Mouse (Mus musculus) C2C12 (cell line): ENCODE measurements around the gene Idh2. TPM values are rescaled to one million over a fixed set of nuclear protein-coding genes. Genes with fewer than 3 reads are reported as not detected.
A peak's percentile ranks its signal among the peaks of the same experiment; 100 is the strongest.

ENCODE experiments used
- H3K27me3 ChIP-seq: one replicate; pipeline ENCODE4 v1.6.1; 2011; ENCODE audit not compliant: control insufficient read depth, insufficient read depth, insufficient read length
- H3K36me3 ChIP-seq: one replicate; pipeline ENCODE4 v1.6.1; 2011; ENCODE audit not compliant: control insufficient read depth, insufficient read depth
- H3K4me3 ChIP-seq: one replicate; pipeline ENCODE4 v1.5.1; 2011; ENCODE audit warnings: mild to moderate bottlenecking, control low read depth; ENCODE audit not compliant: poor library complexity, insufficient read depth, severe bottlenecking
- H3K79me2 ChIP-seq: one replicate; pipeline ENCODE4 v1.6.1; 2011; ENCODE audit not compliant: control insufficient read depth, insufficient read depth
- H3K79me3 ChIP-seq: one replicate; pipeline ENCODE4 v1.6.1; 2011; ENCODE audit warnings: low read depth, control low read depth
- H3ac ChIP-seq: one replicate; pipeline ENCODE3; 2011; ENCODE audit warnings: low read depth; ENCODE audit not compliant: control insufficient read depth, insufficient read length
- CEBPB ChIP-seq: IDR thresholded peaks from one replicate; pipeline ENCODE4 v1.6.1; 2011; ENCODE audit warnings: low read depth, mild to moderate bottlenecking, control low read depth, moderate library complexity
- CTCF ChIP-seq: IDR thresholded peaks from one replicate; pipeline ENCODE4 v1.5.1; 2011; ENCODE audit not compliant: control insufficient read depth, insufficient read depth, insufficient read length
- FOSL1 ChIP-seq: IDR thresholded peaks from one replicate; pipeline ENCODE4 v1.8.0; 2011; ENCODE audit warnings: mild to moderate bottlenecking, low read length; ENCODE audit not compliant: poor library complexity, insufficient read depth, severe bottlenecking
- MAX ChIP-seq: IDR thresholded peaks from one replicate; pipeline ENCODE4 v1.6.1; 2011; ENCODE audit warnings: mild to moderate bottlenecking, control low read depth
- MYOD1 ChIP-seq: IDR thresholded peaks from one replicate; pipeline ENCODE4 v1.6.1; 2011; ENCODE audit warnings: low read depth; ENCODE audit not compliant: control insufficient read depth, insufficient read length
- MYOG ChIP-seq: IDR thresholded peaks from one replicate; pipeline ENCODE4 v1.6.1; 2011; ENCODE audit not compliant: control insufficient read depth, insufficient read length; ENCODE audit errors: extremely low read depth
- USF1 ChIP-seq: IDR thresholded peaks from one replicate; pipeline ENCODE4 v1.6.1; 2011; ENCODE audit warnings: low read depth, mild to moderate bottlenecking, control low read depth, moderate library complexity
- polyA plus RNA-seq: library from polyadenylated mRNA; unstranded; fragments of >200 nt; fragmentation: generic; extraction: Trizol; gene quantifications from one replicate; pipeline ENCODE4 v1.2.1, GENCODE M21; 2012; ENCODE audit warnings: missing spikeins

Idh2 gene
- polyA plus RNA-seq, 1 experiment, result 244 TPM

GRCm38 (mm10) chr7:80085970-80086715 is 29.0 kb downstream of the Idh2 start:
- no peak overlapping the region for H3K4me3 ChIP-seq
- H3K36me3 ChIP-seq, result peaks cover 18% of the 10 kb centered on the region

GRCm38 (mm10) chr7:80084484-80084931 is 30.7 kb downstream of the Idh2 start:
- no peaks in the 10 kb centered on the region for H3K79me2 ChIP-seq
- peaks cover 14% of the 10 kb centered on the region for H3K36me3 ChIP-seq
- H3ac ChIP-seq, result no peak overlapping the region
- no peak overlapping the region for H3K4me3 ChIP-seq
- no peaks in the 10 kb centered on the region for H3K27me3 ChIP-seq
- TF ChIP-seq CTCF (peak; percentile 25), MYOD1 (no peak), MYOG (no peak), MAX (no peak)
- no peaks in the 10 kb centered on the region for H3K79me3 ChIP-seq

More at GRCm38 (mm10) chr7:80085970-80086715, 29.0 kb downstream of the Idh2 start:
- Histone ChIP-seq H3ac (no peak overlapping the region), H3K27me3 (no peaks in the 10 kb centered on the region), H3K79me2 (no peaks in the 10 kb centered on the region), H3K79me3 (no peaks in the 10 kb centered on the region)
- no peak for TF ChIP-seq CTCF
- no peak for TF ChIP-seq FOSL1
- TF ChIP-seq USF1, result no peak
- no peak for TF ChIP-seq MYOG
- TF ChIP-seq MYOD1, result no peak
- TF ChIP-seq CEBPB, result no peak
- TF ChIP-seq MAX, result no peak

GRCm38 (mm10) chr7:80081586-80082554 is 33.3 kb downstream of the Idh2 start:
- Histone ChIP-seq H3K27me3 (no peaks in the 10 kb centered on the region), H3K36me3 (peaks cover 2% of the 10 kb centered on the region), H3K79me3 (no peaks in the 10 kb centered on the region), H3K4me3 (no peak overlapping the region), H3K79me2 (no peaks in the 10 kb centered on the region), H3ac (no peak overlapping the region)
- TF ChIP-seq MAX (no peak), CEBPB (no peak), MYOG (no peak), FOSL1 (no peak), CTCF (no peak), USF1 (no peak), MYOD1 (no peak)

GRCm38 (mm10) chr7:80078792-80079301 is 36.3 kb downstream of the Idh2 start:
- no peaks in the 10 kb centered on the region for H3K36me3 ChIP-seq
- TF ChIP-seq MAX, result no peak
- TF ChIP-seq MYOG, result no peak
- TF ChIP-seq FOSL1, result no peak
- no peak for TF ChIP-seq MYOD1
- TF ChIP-seq CEBPB, result no peak
- TF ChIP-seq USF1, result no peak
- no peak for TF ChIP-seq CTCF

GRCm38 (mm10) chr7:80077801-80078200 is 37.4 kb downstream of the Idh2 start:
- no peaks in the 10 kb centered on the region for H3K27me3 ChIP-seq
- TF ChIP-seq USF1 (no peak), MAX (no peak), FOSL1 (no peak), MYOG (no peak), MYOD1 (no peak), CTCF (no peak), CEBPB (no peak)
- no peaks in the 10 kb centered on the region for H3K79me2 ChIP-seq
- no peak overlapping the region for H3K4me3 ChIP-seq
- H3ac ChIP-seq, result no peak overlapping the region
- no peaks in the 10 kb centered on the region for H3K79me3 ChIP-seq
- no peaks in the 10 kb centered on the region for H3K36me3 ChIP-seq

More at GRCm38 (mm10) chr7:80078792-80079301, 36.3 kb downstream of the Idh2 start:
- no peak overlapping the region for H3K4me3 ChIP-seq
- no peak overlapping the region for H3ac ChIP-seq
- no peaks in the 10 kb centered on the region for H3K27me3 ChIP-seq
- H3K79me2 ChIP-seq, result no peaks in the 10 kb centered on the region
- no peaks in the 10 kb centered on the region for H3K79me3 ChIP-seq
